Mouse (Mus musculus) thymus, postnatal 14 days (tissue): ENCODE results near the gene Ripply3.
A peak's percentile ranks its signal among the peaks of the same experiment; 100 is the strongest.
"Not testable (repeated sequence)": the region's sequence is repeated elsewhere in the genome, so short reads cannot be mapped to it uniquely, and the experiment has no call there.

Source experiments
- DNase-seq: peaks from one replicate; pipeline ENCODE4 v3.0.0; 2021

The Ripply3 gene

DNA sequence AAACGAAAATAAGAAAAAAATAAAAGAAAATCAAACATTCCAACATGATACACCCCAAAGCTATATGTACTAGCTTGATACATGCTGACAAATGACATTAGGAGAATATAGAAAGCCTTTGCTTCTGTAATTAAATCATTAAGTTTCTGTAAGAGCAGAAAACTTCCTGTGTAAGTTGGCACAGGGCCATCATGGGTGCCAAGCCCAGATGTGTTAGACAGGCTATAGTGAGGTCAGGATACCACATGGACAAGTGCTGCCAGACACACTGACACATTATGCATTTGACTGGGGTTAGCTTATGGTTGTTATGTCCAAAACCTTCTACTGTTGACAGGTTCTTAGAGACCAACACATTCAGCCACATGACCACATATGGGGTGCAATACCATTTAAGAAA is 13.0 kb upstream of the Ripply3 start:
- no peak for DNase-seq

- no peak for DNase-seq
These were observed 10.5 kb upstream of the Ripply3 start for GRCm38 (mm10) chr16:94317752-94318151.

GRCm38 (mm10) chr16:94320223-94320622 is 8.0 kb upstream of the Ripply3 start:
- no peak for DNase-seq

- no peak for DNase-seq
These were observed 4.5 kb upstream of the Ripply3 start for GRCm38 (mm10) chr16:94323681-94324080.

- no peak for DNase-seq
These were observed 2.2 kb upstream of the Ripply3 start for GRCm38 (mm10) chr16:94326008-94326407.

DNA sequence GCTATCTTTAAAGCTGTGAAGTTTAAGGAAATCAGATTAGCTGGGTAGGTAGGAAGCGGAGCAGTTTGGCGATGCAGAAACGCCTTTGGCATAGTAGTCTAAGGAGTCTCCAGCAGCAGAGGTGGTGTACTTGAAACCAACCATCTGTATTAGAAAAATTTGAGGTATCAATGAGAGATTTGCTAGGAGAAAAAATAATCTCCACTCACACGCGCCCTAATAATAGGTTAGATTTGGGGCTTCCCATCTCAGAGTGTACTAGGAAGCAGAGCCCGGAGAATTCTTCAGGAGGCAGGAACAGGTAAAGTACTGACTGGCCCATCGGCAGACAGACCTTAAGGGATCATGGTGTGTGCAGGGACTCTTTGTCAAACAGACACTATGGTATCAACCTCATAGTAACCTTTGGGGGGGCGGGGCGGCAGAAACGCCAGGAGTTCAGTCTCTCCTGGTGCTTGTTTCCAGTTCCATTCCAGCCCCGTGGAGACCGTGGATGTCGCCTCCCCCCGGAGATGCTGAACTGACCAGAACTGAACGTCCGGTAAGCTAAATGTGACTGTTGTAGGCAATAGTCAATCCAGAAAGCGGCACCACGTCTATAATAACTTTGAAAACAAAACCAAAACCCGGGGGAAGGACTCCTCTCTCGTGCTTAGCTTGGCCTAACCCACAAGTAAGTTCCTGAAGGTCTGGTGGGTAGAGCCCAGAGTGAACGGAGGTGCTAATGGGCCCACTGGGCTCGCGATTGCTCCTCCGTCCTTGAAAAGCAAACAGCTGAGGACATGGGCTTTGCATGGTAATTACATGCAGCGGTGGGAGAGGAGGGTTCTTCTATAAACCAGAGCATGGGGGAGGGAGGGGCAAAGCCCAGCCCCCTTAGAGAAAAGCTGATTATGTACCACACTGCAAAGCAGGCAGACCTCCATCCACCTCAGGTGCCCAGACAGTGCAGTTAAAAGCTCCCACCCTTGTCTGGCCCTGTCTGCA is 954 bp downstream of the Ripply3 start:
- DNase-seq, result no peak

- DNase-seq, result no peak
These were observed 2.2 kb downstream of the Ripply3 start for GRCm38 (mm10) chr16:94330429-94330828.

GRCm38 (mm10) chr16:94331233-94331885 is 3.1 kb downstream of the Ripply3 start:
- DNase-seq, result no peak

- DNase-seq, result peak; percentile 71
These were observed 3.6 kb downstream of the Ripply3 start for GRCm38 (mm10) chr16:94331886-94332252.

- no peak for DNase-seq
These were observed 7.4 kb downstream of the Ripply3 start for GRCm38 (mm10) chr16:94335656-94336055.

GRCm38 (mm10) chr16:94339164-94340160 is 11.2 kb downstream of the Ripply3 start:
- DNase-seq, result not testable (repeated sequence)

DNA sequence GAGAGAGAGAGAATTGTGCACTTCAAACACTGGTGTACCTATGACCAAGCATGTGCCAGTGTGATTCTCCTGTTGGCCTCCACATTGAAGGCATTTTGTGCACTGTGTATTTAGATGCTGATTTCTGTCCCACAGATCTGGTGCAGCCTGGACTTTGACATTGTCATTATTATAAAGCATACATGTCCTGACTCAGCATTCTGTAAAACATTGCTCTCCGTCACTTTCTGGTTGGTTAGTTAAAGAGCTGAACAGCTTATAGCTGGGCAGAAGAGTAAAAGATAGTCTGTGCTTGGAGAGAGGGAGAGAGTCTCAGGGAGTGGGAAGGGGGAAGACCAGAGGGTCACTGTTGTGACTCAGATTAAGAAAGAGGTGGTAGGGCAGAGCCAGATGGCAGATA is 17.5 kb downstream of the Ripply3 start:
- no peak for DNase-seq

- no peak for DNase-seq
These were observed 19.0 kb downstream of the Ripply3 start for GRCm38 (mm10) chr16:94347080-94347731.

GRCm38 (mm10) chr16:94348779-94349178 is 20.6 kb downstream of the Ripply3 start:
- no peak for DNase-seq

DNA sequence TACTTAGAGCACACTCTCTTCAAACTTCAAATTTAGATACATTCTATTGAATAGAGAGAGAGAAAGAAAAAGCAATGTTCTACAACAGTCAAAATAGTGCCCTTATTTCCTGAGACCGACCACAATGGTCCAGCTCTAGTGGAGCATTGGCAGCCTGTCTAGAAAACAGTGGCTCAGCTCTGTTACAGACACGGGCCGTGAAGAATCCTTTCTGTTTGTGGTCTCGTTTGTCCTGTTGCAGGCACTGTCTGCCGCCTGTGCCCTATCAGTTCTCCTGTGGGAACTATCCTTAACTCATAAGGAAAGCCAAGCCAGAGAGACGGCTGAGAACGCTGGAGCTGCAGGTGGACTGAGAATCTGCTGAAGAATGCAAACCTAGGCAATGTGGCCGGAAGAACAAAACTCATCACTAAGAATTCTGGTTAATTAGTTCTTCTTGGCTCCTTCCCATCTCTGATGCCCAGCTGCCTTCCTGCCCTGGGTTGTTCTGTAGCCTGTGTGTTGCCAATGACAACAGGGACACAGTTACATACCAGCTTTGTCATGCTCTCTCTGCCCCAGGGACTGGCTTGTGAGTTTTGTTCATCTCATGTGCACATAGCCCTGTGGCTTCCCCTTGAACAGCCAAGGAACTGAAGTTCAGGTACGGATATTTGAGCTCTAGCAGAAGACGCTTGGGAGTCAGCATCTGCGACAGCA is 21.5 kb downstream of the Ripply3 start:
- no peak for DNase-seq

- DNase-seq, result peak; percentile 29
These were observed 22.1 kb downstream of the Ripply3 start for GRCm38 (mm10) chr16:94350287-94350677.

- DNase-seq, result peak; percentile 62
These were observed 26.2 kb downstream of the Ripply3 start for GRCm38 (mm10) chr16:94354450-94354849.

DNA sequence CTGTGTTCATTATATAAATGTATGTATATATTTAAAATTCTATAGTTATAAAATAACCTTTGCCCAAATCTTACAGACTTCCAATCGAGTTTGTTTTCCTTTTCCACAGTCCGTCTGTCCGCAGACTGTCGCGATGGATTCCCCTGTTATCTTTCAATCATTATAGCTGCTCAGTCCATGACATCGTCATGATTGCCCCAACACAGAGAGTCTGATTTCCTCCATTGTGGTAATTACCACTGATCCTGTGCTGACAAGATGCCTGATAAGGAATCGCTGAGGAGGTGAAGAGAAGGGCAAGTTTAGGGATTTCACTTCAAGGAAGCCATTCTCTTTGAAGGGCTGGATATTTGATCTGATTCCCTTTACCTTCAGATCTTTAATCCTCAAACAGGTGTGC is 27.8 kb downstream of the Ripply3 start:
- no peak for DNase-seq

DNA sequence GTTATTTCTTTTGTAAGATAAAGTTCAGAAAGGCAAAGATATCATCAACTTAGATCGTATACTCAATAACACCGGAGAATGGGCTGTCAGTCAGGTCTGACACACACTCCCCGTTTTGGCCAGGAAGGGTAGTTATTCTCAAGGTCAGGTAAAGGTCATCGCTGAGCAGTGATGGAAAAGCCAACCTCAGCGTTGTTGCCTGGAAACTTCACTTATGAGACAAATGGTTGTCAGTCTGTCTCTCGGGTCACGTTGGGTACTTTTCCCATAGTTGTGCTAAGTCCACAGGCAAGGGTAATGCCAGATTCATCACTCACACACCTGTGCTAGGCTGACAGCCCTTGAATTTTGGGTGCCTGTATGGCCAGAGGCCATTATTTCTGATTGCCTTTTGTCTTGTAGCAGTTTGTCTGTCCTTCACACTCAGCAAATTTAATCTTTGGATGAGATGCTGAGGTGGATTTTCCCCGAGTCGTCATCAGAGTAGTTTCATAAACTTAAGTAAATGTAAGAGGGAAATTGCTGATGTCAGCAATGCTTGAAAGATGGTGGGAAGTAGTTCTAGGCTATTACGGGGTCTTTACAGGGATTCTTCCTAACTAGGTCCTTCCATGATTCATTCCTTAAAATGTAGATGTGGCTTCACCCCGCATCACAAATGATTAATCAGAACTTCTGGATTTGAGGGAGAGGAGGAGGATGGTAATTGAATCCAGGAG is 28.7 kb downstream of the Ripply3 start:
- DNase-seq, result no peak

GRCm38 (mm10) chr16:94358091-94358490 is 29.9 kb downstream of the Ripply3 start:
- DNase-seq, result no peak
